Mouse (Mus musculus) lung, embryonic 14.5 days (tissue): Measurements from ENCODE around the gene Cd46. TPM values are rescaled to one million over a fixed set of nuclear protein-coding genes. Genes with fewer than 3 reads are reported as not detected.

Experiments used
- ATAC-seq: fragments of 200-750 bp; cut with Nextera tagmentation; 2 replicates; pipeline ENCODE4 v1.8.0; 2017; ENCODE audit warnings: mild to moderate bottlenecking, moderate TSS enrichment, moderate library complexity; ENCODE audit not compliant: insufficient read depth
- DNase-seq: peaks from one replicate; pipeline ENCODE4 v3.0.0-alpha.2; 2015
- H3K27ac ChIP-seq: fragments of 300-500 bp; sonication (generic); 2 replicates; pipeline ENCODE4 v1.5.1; 2014; ENCODE audit warnings: low read depth, mild to moderate bottlenecking, moderate library complexity
- H3K27me3 ChIP-seq: fragments of 300-500 bp; sonication (generic); 2 replicates; pipeline ENCODE4 v1.6.1; 2014; ENCODE audit warnings: low read length, control low read depth; ENCODE audit not compliant: insufficient read depth
- H3K36me3 ChIP-seq: fragments of 300-500 bp; sonication (generic); 2 replicates; pipeline ENCODE4 v1.6.1; 2014; ENCODE audit warnings: control low read depth; ENCODE audit not compliant: insufficient read depth
- H3K4me1 ChIP-seq: fragments of 300-500 bp; sonication (generic); 2 replicates; pipeline ENCODE4 v1.6.1; 2014; ENCODE audit warnings: antibody characterized with exemption, control low read depth; ENCODE audit not compliant: insufficient read depth
- H3K4me2 ChIP-seq: fragments of 300-500 bp; sonication (generic); 2 replicates; pipeline ENCODE4 v1.6.1; 2014; ENCODE audit warnings: mild to moderate bottlenecking
- H3K4me3 ChIP-seq: fragments of 300-500 bp; sonication (generic); 2 replicates; pipeline ENCODE4 v1.5.1; 2014; ENCODE audit warnings: low read depth, low read length
- H3K9ac ChIP-seq: fragments of 300-500 bp; sonication (generic); 2 replicates; pipeline ENCODE4 v1.6.1; 2014
- H3K9me3 ChIP-seq: fragments of 300-500 bp; sonication (generic); 2 replicates; pipeline ENCODE4 v1.6.1; 2016; ENCODE audit warnings: low read depth, low read length, control low read depth
- CTCF ChIP-seq: IDR thresholded peaks from 2 replicates; pipeline ENCODE4 v1.5.1; 2016; ENCODE audit warnings: antibody characterized with exemption, low read depth
- WGBS: fragments of 180-500 bp; shearing (Covaris S2); extraction: QIAGEN DNeasy Blood & Tissue Kit; methylation state at CpG from one replicate; pipeline ENCODE4 v1.1.7; 2014; 5-methylcytosine and 5-hydroxymethylcytosine counted together
- polyA plus RNA-seq: library from polyadenylated mRNA; unstranded; fragments of >200 nt; fragmentation: Nextera tagmentation; extraction: Ambion mirVana; gene quantifications from 2 replicates; pipeline ENCODE4 v1.2.1, GENCODE M21; 2014

Cd46 gene
- polyA plus RNA-seq, result 0.68 and 1.2 TPM in 2 replicates

GRCm38 (mm10) chr1:195092220-195092720 lies at the start of gene Cd46:
Gene Cd46, minus strand, starts transcription at chr1:195092249.
- peak within 1 kb of the TSS; percentile 65 for H3K4me2 ChIP-seq
- H3K9me3 ChIP-seq, result no peaks in the 10 kb centered on the region
- peaks cover 5% of the 10 kb centered on the region; the same call in 1 of the 2 replicates for H3K36me3 ChIP-seq
- TF ChIP-seq CTCF, result no peak
- peak within 1 kb of the TSS; percentile 54; the same call in 1 of the 2 replicates for H3K27ac ChIP-seq
- H3K4me1 ChIP-seq, result no peaks in the 10 kb centered on the region
- no peaks in the 10 kb centered on the region for H3K27me3 ChIP-seq
- H3K4me3 ChIP-seq, result peak within 1 kb of the TSS; percentile 40
- peak; percentile 97 for ATAC-seq
- WGBS, result 3% methylated on average over 14 of the region's 14 CpGs
- H3K9ac ChIP-seq, result peak within 1 kb of the TSS; percentile 34
- DNase-seq, result peak; percentile 82

- peak overlapping the region; percentile 99; the same call in 1 of the 2 replicates for H3K27ac ChIP-seq
- H3K9me3 ChIP-seq, result no peaks in the 10 kb centered on the region
- no peak for TF ChIP-seq CTCF
- ATAC-seq (no peak), DNase-seq (peak; percentile 57)
- H3K9ac ChIP-seq, result no peak overlapping the region
- no peaks in the 10 kb centered on the region for H3K4me1 ChIP-seq
- H3K36me3 ChIP-seq, result peaks cover 10% of the 10 kb centered on the region
- no peaks in the 10 kb centered on the region for H3K27me3 ChIP-seq
- peak overlapping the region; percentile 78 for H3K4me2 ChIP-seq
- peak overlapping the region; percentile 64 for H3K4me3 ChIP-seq
- 24% methylated on average over 3 of the region's 3 CpGs for WGBS
Observed at GRCm38 (mm10) chr1:195132070-195132469, 40.0 kb upstream of the Cd46 start.

- Histone ChIP-seq H3K9ac (no peak overlapping the region; the same call in 1 of the 2 replicates), H3K27ac (peak overlapping the region; percentile 99), H3K4me3 (peak overlapping the region; percentile 64), H3K27me3 (no peaks in the 10 kb centered on the region), H3K36me3 (peaks cover 13% of the 10 kb centered on the region), H3K9me3 (no peaks in the 10 kb centered on the region), H3K4me2 (peak overlapping the region; percentile 78), H3K4me1 (no peaks in the 10 kb centered on the region)
- TF ChIP-seq CTCF, result no peak
- ATAC-seq (no peak), DNase-seq (no peak)
- 20% methylated on average over 4 of the region's 4 CpGs for WGBS
Observed at GRCm38 (mm10) chr1:195131675-195132015, 39.6 kb upstream of the Cd46 start.

- ATAC-seq (peak; percentile 99), DNase-seq (peak; percentile 96)
- Histone ChIP-seq H3K4me1 (no peaks in the 10 kb centered on the region), H3K9ac (peak within 1 kb of the TSS; percentile 86), H3K4me3 (peak within 1 kb of the TSS; percentile 64), H3K27me3 (no peaks in the 10 kb centered on the region), H3K27ac (peak within 1 kb of the TSS; percentile 99), H3K4me2 (peak within 1 kb of the TSS; percentile 78), H3K36me3 (peaks cover 16% of the 10 kb centered on the region), H3K9me3 (no peaks in the 10 kb centered on the region)
- TF ChIP-seq CTCF, result peak; percentile 76
- WGBS, result under 1% methylated on average over 31 of the region's 31 CpGs
Observed at GRCm38 (mm10) chr1:195130953-195131674, 39.1 kb upstream of the Cd46 start, which contains the start of gene Cr1l. Gene Cr1l, minus strand, starts transcription at chr1:195131586.

GRCm38 (mm10) chr1:195130479-195130878 lies 38.4 kb upstream of the Cd46 start:
- no peaks in the 10 kb centered on the region for H3K4me1 ChIP-seq
- H3K27ac ChIP-seq, result peak overlapping the region; percentile 99
- peaks cover 19% of the 10 kb centered on the region for H3K36me3 ChIP-seq
- H3K4me2 ChIP-seq, result peak overlapping the region; percentile 78
- ATAC-seq, result no peak
- DNase-seq, result no peak
- WGBS, result 15% methylated on average over 2 of the region's 2 CpGs
- no peaks in the 10 kb centered on the region for H3K27me3 ChIP-seq
- TF ChIP-seq CTCF, result no peak
- H3K9me3 ChIP-seq, result no peaks in the 10 kb centered on the region
- peak overlapping the region; percentile 64 for H3K4me3 ChIP-seq
- H3K9ac ChIP-seq, result peak overlapping the region; percentile 86

GRCm38 (mm10) chr1:195129867-195130266 lies 37.8 kb upstream of the Cd46 start:
- H3K4me1 ChIP-seq, result no peaks in the 10 kb centered on the region
- no peak overlapping the region; the same call in 1 of the 2 replicates for H3K4me3 ChIP-seq
- ATAC-seq, result no peak
- no peaks in the 10 kb centered on the region for H3K9me3 ChIP-seq
- peak overlapping the region; percentile 50 for H3K4me2 ChIP-seq
- no peak overlapping the region for H3K9ac ChIP-seq
- DNase-seq, result no peak
- peaks cover 23% of the 10 kb centered on the region for H3K36me3 ChIP-seq
- no peak for TF ChIP-seq CTCF
- no peaks in the 10 kb centered on the region for H3K27me3 ChIP-seq
- 57% methylated on average over 1 of the region's 1 CpGs for whole genome bisulfite sequencing
- H3K27ac ChIP-seq, result no peak overlapping the region

- WGBS, result 90% methylated on average over 1 of the region's 1 CpGs
- Histone ChIP-seq H3K4me2 (no peak overlapping the region), H3K27me3 (no peaks in the 10 kb centered on the region), H3K27ac (no peak overlapping the region), H3K9me3 (no peaks in the 10 kb centered on the region), H3K36me3 (peaks cover 52% of the 10 kb centered on the region), H3K4me3 (no peak overlapping the region), H3K4me1 (no peaks in the 10 kb centered on the region), H3K9ac (no peak overlapping the region)
- TF ChIP-seq CTCF, result no peak
- ATAC-seq (no peak), DNase-seq (no peak)
Observed at GRCm38 (mm10) chr1:195114414-195114813, 22.4 kb upstream of the Cd46 start.
